Mouse (Mus musculus): ENCODE results near the gene Kcp.

Kcp gene

GRCm38 (mm10) chr6:29522626-29523300, 15.0 kb upstream of the Kcp start:
- 82% methylated on average over 6 of the region's 6 CpGs for WGBS

- 4% methylated on average over 5 of the region's 5 CpGs for WGBS
Measured at GRCm38 (mm10) chr6:29517139-29517538, 9.4 kb upstream of the Kcp start.

- WGBS = 7% methylated on average over 11 of the region's 11 CpGs
Measured at GRCm38 (mm10) chr6:29513284-29513683, 5.5 kb upstream of the Kcp start.

- WGBS = 61% methylated on average over 2 of the region's 2 CpGs
Measured at GRCm38 (mm10) chr6:29509086-29509485, 1.3 kb upstream of the Kcp start.

GRCm38 (mm10) chr6:29506834-29507233, 918 bp downstream of the Kcp start:
- 28% methylated on average over 8 of the region's 8 CpGs for WGBS

- WGBS = 90% methylated on average over 5 of the region's 5 CpGs
Measured at GRCm38 (mm10) chr6:29505493-29505892, 2.3 kb downstream of the Kcp start.

GRCm38 (mm10) chr6:29501599-29501998, 6.2 kb downstream of the Kcp start:
- WGBS = 100% methylated on average over 1 of the region's 1 CpGs

- WGBS = 96% methylated on average over 6 of the region's 6 CpGs
Measured at GRCm38 (mm10) chr6:29500810-29501209, 6.9 kb downstream of the Kcp start.

GRCm38 (mm10) chr6:29500177-29500576, 7.6 kb downstream of the Kcp start:
- 95% methylated on average over 7 of the region's 7 CpGs for whole genome bisulfite sequencing

GRCm38 (mm10) chr6:29497791-29498190, 10.0 kb downstream of the Kcp start:
- WGBS = 68% methylated on average over 2 of the region's 2 CpGs

- 33% methylated on average over 25 of the region's 25 CpGs for WGBS
Measured at GRCm38 (mm10) chr6:29496270-29496669, 11.5 kb downstream of the Kcp start.

- WGBS = 75% methylated on average over 4 of the region's 4 CpGs
Measured at GRCm38 (mm10) chr6:29494101-29494500, 13.7 kb downstream of the Kcp start.

- WGBS = 69% methylated on average over 2 of the region's 2 CpGs
Measured at GRCm38 (mm10) chr6:29485951-29486350, 21.8 kb downstream of the Kcp start.

- 25% methylated on average over 26 of the region's 26 CpGs for WGBS
Measured at GRCm38 (mm10) chr6:29484716-29485559, 22.8 kb downstream of the Kcp start.

- 95% methylated on average over 13 of the region's 13 CpGs for WGBS
Measured at GRCm38 (mm10) chr6:29482691-29483090, 25.1 kb downstream of the Kcp start.

- 74% methylated on average over 2 of the region's 2 CpGs for WGBS
Measured at GRCm38 (mm10) chr6:29474736-29475135, 33.0 kb downstream of the Kcp start.

GRCm38 (mm10) chr6:29473941-29474691, 33.6 kb downstream of the Kcp start:
- 7% methylated on average over 33 of the region's 33 CpGs for WGBS

GRCm38 (mm10) chr6:29471137-29471536, 36.6 kb downstream of the Kcp start, which contains the start of gene Atp6v1fnb:
Gene Atp6v1fnb (plus strand): TSS chr6:29471437.
- WGBS = 95% methylated on average over 4 of the region's 4 CpGs

- 84% methylated on average over 3 of the region's 3 CpGs for WGBS
Measured at GRCm38 (mm10) chr6:29468851-29469250, 38.9 kb downstream of the Kcp start.

- whole genome bisulfite sequencing = under 1% methylated on average over 39 of the region's 39 CpGs
Measured at GRCm38 (mm10) chr6:29467583-29468354, 40.0 kb downstream of the Kcp start, which contains the start of gene Atp6v1f. Gene Atp6v1f (plus strand): TSS chr6:29467718.

GRCm38 (mm10) chr6:29463388-29463787, 44.4 kb downstream of the Kcp start:
- WGBS = 89% methylated on average over 3 of the region's 3 CpGs
